Mouse (Mus musculus) left cerebral cortex, postnatal 14 days (tissue): Measurements from ENCODE around the gene AC134908.4. TPM values are rescaled to one million over a fixed set of nuclear protein-coding genes. Genes with fewer than 3 reads are reported as not detected.

Source experiments
- DNase-seq, 2 experiments: peaks; one replicate each; pipeline ENCODE4 v3.0.0; 2021 to 2022; ENCODE audit warnings: low spot score in 2 of 2, mixed read lengths in 1 of 2
- intact Hi-C: fragments of 180-260 bp; cut with DNase I; formaldehyde crosslinking; loops from one replicate; pipeline ENCODE4 v1.15.1; 2025
- total RNA-seq, 2 experiments: library from RNA; stranded (reverse); gene quantifications; 2 replicates each; pipeline ENCODE4 v1.2.3; 2021

Gene AC134908.4
- total RNA-seq, 2 experiments from 2014 or later, result not detected

GRCm38 (mm10) chr17:25785281-25785745, 10.1 kb downstream of the AC134908.4 start, which contains the start of gene Haghl:
TSS of gene Haghl (minus strand) at chr17:25785673.
- peak; percentile 97 to 98 for DNase-seq
- intact Hi-C loops, result no loop called here

- DNase-seq, result no peak
- intact Hi-C loops, result no loop called here
Observed at GRCm38 (mm10) chr17:25783861-25784574, 11.4 kb downstream of the AC134908.4 start.

- no peak for DNase-seq
- intact Hi-C loops, result no loop called here
Observed at GRCm38 (mm10) chr17:25783086-25783485, 12.4 kb downstream of the AC134908.4 start.

- intact Hi-C loops, result no loop called here
- DNase-seq, result no peak
Observed at GRCm38 (mm10) chr17:25781339-25781738, 14.1 kb downstream of the AC134908.4 start.

GRCm38 (mm10) chr17:25777948-25778347, 17.5 kb downstream of the AC134908.4 start:
- DNase-seq, result no peak
- intact Hi-C loops, result no loop called here

- DNase-seq, result no peak
- intact Hi-C loops, result no loop called here
Observed at GRCm38 (mm10) chr17:25775318-25776062, 20.0 kb downstream of the AC134908.4 start.

GRCm38 (mm10) chr17:25773549-25774120, 21.8 kb downstream of the AC134908.4 start, which contains the start of gene Narfl:
TSS of gene Narfl (plus strand) at chr17:25773776.
- DNase-seq, result peak; percentile 98 to 99
- intact Hi-C loops, result loop anchor here (2.0 to 5.0 kb wide), 2 partner anchors 27 to 41 kb away; no protein-coding TSS in a partner anchor

GRCm38 (mm10) chr17:25769331-25769730, 26.1 kb downstream of the AC134908.4 start:
- no peak for DNase-seq
- intact Hi-C loops, result no loop called here

GRCm38 (mm10) chr17:25765886-25766285, 29.6 kb downstream of the AC134908.4 start:
- DNase-seq, result no peak
- intact Hi-C loops, result no loop called here

- intact Hi-C loops, result no loop called here
- no peak for DNase-seq
Observed at GRCm38 (mm10) chr17:25762591-25762990, 32.9 kb downstream of the AC134908.4 start.

GRCm38 (mm10) chr17:25761561-25761970, 33.9 kb downstream of the AC134908.4 start:
- peak; percentile 54 to 86 for DNase-seq

GRCm38 (mm10) chr17:25760148-25760547, 35.3 kb downstream of the AC134908.4 start:
- DNase-seq, result peak in 1 of 2 experiments; percentile 54
- intact Hi-C loops, result no loop called here

More at GRCm38 (mm10) chr17:25761561-25761970, 33.9 kb downstream of the AC134908.4 start:
- intact Hi-C loops, result no loop called here

GRCm38 (mm10) chr17:25757691-25758090, 37.8 kb downstream of the AC134908.4 start:
- intact Hi-C loops, result no loop called here
- no peak for DNase-seq

- DNase-seq, result no peak
- intact Hi-C loops, result no loop called here
Observed at GRCm38 (mm10) chr17:25756378-25757242, 38.8 kb downstream of the AC134908.4 start.

GRCm38 (mm10) chr17:25755627-25756377, 39.7 kb downstream of the AC134908.4 start:
- intact Hi-C loops, result no loop called here
- DNase-seq, result no peak

GRCm38 (mm10) chr17:25755086-25755485, 40.4 kb downstream of the AC134908.4 start:
- DNase-seq, result no peak
- intact Hi-C loops, result no loop called here

GRCm38 (mm10) chr17:25754241-25754640, 41.2 kb downstream of the AC134908.4 start, which contains the start of gene Msln:
TSS of gene Msln (minus strand) at chr17:25754378.
- intact Hi-C loops, result no loop called here
- no peak for DNase-seq

- intact Hi-C loops, result no loop called here
- DNase-seq, result peak in 1 of 2 experiments; percentile 41
Observed at GRCm38 (mm10) chr17:25751446-25751845, 44.0 kb downstream of the AC134908.4 start.
